Mouse (Mus musculus) mesoderm, embryonic 11.5 days (tissue): ENCODE results near the gene Trabd2b.

Experiments
- DNase-seq: peaks from one replicate; pipeline ENCODE4 v3.0.0-alpha.2; 2012; ENCODE audit warnings: low read depth, low spot score

Trabd2b gene

DNA sequence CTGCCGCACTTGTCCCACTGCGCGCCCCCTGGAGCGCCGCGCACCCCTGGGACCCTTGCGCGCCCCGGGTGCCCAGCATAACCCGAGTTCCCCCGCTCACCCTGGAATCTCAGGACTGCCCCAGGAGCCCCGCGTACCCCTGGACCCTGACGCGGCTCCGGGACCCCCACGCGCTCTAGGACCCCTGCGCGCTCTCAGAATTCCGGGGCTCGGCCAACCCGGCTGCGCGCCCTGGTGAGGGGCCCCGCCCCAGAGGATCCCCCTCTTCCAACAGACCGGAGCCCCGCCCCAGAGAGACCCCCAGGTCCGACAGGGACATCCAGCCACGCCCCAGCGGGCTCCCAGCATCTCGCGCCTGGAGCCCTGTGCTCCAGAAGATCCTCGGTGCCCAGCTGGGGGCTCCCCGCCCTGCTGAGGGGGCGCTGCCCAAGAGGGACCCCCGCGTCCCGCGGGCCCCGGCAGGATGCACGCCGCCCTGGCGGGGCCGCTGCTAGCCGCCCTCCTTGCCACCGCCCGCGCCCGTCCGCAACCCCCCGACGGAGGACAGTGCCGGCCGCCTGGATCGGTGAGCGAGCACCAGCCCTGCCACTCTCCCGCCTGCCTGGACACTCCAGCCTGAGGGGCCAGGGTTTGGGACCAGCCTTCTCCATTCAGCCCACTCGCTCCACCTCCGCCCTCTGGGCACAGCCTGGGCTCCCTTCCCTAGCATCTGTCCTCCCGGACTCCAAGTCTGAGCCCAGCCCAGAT is at the start of gene Trabd2b:
Trabd2b (plus strand) TSS at position 370 of the 747 bp plus-strand sequence.
- DNase-seq: no peak

DNA sequence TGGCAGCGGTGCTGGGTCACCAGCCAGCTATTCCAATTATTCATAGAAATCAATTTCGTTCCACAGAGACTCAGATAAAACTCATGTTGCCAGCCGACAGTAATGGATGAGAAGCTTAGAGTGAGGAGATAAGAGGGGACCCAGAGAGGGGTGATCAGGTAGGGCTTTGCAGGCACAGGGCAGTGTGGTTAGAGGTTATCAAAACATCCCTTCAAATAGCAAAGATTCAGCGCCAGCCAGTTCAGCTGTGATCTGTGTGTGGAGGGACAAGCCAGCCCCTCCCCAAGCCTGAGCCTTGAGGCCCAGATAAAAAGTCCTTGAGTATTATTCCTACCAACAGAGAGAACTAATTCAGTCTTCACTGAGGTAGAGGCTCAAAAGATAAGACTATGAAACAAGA is 49.1 kb upstream of the Trabd2b start:
- no peak for DNase-seq

DNA sequence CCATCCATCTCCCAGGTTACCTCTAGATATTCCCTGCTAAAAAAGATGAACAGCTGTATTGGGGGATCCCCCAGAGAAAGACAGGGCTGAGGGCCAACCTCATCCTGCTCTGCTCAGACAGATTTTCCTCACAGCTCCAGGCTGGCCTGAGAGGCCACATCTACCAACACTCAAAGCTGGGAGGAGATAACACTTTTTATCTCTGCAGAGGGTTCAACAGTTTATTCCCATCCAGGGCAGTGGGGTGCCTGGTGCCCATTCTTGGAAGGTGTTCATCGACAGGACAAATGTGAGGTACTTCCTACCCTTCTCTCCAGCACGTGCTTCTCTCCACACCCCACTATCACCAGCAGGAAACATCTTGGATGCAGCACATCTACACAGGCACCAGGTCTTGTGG is 47.6 kb upstream of the Trabd2b start:
- DNase-seq: no peak

DNA sequence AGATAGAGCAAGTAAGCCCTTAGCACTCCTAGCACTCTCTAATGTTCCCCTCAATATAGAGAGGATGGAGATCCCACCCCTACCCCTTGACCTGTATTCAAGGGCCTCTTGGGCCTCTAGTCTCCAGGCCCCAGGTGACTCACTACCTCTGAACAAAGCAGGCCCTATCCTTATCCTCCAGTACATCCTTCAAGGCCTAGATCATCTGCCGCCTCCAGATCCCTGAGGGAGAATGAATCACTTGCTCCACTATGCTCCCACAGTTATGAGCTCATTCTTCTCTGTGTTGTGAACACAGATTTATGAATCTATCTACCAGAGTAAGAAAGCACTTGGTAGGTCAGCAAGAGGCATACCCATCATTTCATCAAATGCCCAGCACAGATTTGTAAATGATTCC is 46.7 kb upstream of the Trabd2b start:
- no peak for DNase-seq

DNA sequence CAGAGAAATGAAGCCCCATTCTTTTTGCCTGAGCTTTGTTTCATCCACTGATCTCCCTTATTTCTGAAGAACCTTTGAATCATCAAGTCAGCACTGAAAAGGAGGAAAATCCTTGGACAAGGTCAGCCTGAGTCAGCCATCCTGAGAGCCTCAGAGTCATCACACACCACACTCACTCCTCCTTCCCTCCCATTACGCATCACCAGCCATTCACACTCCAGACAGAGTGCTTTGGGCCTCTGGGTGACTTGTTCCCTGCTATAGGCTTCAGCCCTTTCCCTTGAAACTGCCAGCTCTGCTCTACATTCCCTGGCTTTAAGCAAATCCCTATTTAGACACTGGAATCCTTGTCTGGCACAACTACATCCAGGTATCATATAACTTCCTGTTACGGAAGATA is 45.2 kb upstream of the Trabd2b start:
- no peak for DNase-seq

DNA sequence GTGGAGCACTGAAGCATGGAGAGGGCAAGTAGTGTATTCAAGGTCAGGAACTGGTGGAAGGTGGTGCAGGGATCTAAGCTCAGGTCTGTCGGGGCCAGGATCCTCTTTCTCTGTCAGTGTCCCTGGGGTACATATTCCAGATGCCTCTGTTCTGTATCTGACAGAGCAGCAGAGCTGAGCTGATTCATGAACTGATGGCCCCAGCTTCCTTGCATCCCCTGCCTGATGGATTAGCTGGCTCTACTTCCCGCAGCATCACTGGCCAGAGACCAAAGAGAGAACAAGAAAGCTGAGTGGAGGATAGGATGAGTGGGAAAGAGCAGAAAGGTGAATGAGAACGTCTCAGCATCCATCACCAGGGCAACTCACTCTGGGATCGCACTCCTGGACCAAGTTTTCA is 41.5 kb upstream of the Trabd2b start:
- DNase-seq: no peak

DNA sequence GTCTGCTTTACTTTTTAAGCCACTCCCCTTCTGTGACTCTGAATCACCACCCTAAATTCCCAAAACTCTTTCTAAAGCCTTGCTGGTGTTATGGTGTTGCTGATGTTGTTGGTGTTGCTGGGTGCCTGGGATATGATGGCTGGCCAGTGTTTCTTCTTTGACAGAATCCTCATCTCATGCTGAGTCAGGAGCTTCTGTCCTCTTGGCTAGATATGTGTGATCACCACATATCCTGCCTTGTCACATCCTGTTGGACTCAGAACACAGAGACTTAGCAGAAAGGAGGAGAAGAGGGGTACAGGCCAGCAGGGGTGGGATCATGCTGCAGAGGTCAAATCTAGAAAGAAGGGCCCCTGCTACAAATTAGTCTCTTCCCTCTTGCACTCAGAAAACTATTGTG is 40.9 kb upstream of the Trabd2b start:
- DNase-seq: no peak

DNA sequence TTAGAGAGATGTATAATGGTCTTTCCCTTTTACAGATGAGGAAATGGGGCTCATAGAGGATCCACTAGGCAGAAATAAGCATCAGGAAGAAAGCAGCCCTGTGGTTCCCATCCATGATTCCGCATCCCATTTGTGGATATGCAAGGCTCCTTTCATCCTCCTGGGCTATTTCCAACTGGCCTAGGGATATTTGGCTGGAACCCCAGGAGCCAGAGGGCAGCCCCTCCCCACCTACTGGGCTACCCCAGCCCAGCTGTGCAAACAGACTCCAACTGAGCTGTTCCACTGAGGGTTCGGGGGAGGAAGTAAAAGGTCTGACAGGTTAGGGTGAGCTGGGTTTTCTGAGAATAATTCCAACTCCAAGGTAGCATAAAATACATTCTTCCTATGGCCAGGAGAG is 39.5 kb upstream of the Trabd2b start:
- no peak for DNase-seq

DNA sequence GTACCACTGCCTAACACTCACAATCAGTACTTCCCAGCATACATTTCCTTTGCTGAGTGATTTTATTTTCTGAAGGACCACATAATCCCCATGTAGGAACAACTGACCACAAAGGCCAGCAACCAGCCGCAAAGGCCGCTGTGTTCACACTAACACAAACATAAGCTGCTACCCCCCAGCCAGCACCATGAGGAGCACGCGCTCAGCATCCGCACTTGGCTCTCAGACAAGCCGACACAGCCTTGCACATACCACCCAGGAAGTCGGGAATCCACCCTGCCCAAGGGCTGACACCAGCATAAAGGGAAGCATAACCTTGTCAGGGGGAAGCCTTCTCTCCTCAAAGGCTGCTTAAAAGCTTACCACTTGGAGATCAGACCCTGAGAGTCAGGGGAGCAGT is 38.7 kb upstream of the Trabd2b start:
- no peak for DNase-seq

DNA sequence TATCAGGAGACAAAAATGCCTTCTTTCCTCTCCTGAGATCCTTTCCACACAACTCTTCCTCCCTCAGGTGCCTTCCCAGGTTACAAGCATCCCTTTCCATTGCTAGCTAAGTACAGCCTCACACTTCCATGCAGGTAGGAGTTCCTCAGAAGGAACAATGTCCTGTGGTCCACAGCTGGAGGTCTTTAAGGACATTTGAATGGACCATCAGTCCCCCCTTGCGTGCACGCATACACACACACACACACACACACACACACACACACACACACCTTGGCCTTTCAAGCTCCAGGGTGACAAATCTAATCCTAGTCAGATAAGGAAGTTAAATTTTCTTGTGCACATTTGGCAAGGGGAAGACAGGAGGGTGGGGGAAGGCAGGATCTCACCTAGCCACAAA is 36.9 kb upstream of the Trabd2b start:
- DNase-seq: no peak

DNA sequence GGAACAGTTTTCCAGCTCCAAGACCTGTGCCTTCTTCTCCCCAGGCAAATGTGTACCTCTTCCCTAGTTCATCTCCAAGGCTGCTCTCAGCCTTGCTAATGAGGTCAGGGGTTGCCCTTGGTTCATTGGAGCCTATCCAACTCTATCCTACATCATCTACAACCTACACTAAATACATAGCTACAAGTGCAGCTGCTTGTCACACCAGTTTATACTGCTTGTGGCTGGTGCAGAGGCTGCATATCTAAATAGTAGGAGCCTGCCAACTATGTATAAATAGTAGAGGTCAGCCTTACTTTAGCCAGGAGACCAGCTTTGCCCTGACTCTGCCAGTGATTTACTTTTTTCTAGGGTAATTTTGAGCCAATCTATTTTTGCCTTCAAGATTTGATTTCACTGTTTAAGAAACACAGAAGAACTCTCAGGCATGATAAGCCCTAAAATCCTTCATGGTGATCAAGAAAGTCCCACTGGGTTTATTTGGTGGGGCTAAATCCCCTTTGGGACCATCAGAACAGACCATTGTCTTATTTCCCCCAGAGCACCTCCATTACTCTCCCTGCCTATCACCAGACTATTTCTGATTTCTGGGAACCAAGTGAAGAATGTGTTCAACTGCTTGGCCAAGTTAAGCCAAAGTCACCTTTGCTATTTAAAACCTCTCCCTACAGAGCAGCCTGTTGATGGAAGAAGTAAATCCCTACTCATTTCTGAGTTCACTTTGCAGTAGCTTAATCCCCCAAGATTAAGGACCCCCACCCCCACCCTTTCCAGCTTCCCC is 35.4 kb upstream of the Trabd2b start:
- DNase-seq: no peak

DNA sequence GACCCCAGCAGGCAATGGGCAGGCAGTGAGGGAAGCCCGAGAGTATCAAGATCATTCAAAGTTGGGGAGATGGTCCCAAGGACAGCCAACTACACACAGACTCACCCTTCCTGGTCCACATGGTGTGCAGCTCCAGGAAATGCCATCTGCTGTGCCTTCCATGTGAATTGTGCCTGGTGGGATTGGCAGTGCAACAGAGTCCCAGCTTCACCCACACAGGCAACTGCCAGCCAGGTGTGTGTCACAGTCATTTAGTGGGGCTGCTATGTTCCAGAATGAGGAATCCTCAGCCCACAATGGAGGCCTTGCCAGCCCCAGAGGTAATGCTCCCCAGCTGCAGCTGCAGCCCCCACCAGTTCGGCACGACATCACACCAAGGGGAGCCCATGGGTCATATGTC is 33.8 kb upstream of the Trabd2b start:
- no peak for DNase-seq

DNA sequence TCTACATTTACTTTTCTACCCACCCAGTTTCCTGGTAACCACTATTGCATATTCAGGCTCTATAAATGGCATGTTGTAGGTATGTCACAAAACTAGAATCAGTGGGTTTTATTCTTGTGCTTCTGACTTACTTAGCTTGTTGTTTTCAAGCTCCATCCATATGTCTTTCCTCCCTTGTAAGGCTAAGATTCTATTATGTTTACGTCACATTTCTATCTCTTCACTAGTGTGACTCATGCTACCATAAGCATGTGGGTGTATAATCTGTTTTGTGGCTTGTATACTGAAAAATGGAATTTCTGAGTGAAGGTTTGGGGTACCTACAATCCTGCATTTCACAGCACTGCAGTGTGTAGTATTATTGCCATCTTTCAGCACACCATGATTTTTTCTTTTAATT is 32.2 kb upstream of the Trabd2b start:
- DNase-seq: no peak

DNA sequence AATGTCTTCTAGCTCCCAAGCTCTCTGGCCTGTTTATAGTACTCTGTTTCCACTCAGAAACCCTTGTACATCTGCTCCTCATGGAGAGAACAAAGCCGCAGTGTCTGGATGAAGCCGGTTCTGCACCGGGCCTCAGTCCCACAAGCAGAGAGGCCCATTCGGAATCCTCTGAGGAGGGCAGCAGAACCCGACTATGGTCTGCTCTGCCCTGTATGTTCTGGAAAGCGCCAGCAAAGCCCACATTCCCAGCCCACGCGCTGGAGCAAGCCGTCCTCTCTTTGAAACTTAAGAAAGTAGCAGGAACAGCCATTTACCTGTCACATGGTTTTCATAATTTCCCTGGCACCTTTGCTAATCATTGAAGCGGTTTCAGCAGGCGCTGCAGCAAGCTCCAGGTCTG is 29.0 kb upstream of the Trabd2b start:
- DNase-seq: no peak

DNA sequence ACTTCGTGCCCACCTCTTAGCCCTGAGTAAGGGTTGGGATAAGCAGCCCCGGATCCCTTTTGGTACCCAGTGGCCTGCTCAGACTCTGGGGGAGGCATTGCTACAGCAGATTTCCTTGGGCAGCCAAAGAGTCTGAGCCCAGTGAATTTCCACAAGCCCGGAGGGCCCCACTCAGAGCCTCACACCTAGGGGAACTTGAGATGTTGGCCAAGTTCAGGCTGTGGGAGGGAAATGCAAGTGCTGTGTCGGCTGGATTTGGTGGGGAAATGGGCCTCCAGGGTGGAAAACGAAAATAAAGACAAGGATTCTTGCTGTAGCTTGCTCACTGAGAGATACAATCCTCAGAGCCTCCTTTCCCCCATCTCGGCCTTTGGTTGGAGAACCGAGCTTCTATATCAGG is 28.0 kb upstream of the Trabd2b start:
- no peak for DNase-seq

DNA sequence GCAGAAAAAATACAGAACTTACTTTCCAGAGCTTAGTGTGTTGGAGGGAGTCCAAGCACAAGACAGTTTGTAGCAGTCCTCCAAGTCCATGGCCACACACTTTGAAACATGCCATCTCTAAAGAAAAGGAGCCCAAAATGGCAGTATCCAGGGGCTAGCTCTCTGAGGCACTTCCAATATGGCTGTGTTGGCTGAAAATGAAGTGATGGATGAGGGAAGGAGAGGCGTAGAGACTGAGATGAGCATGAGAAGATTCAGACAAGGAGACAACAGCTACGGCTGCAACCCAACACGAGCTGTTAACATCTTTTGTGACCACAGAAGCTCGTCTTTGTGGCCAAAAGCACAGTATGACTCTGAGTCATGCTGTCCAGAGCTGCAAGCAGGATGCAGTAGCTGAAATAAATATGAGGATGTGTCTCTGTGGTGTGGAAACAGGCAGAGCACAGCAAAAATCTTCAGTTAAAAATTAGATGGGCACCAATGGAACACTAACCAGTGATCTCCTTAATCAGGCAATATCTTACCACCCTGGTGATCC is 27.0 kb upstream of the Trabd2b start:
- no peak for DNase-seq

DNA sequence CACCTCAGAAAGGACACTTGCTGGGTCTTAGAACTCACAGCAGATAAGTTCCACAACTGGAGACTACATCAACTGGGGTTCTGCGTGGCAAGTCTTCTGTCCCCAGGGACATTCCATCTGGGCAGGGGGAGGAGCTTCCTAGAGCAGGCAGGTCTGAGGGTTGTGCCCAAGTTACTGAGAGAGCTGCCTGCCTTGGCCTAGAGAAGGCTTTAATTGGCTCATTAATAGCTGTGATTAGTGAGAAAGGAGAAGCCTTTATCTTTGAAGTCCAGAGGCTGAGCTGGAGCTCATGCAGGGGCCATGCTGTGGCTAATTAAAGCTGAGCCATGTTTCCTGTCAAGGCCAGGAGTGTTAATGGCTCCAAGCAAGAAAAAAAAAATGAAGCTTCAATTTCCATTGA is 23.9 kb upstream of the Trabd2b start:
- peak; percentile 12 for DNase-seq

DNA sequence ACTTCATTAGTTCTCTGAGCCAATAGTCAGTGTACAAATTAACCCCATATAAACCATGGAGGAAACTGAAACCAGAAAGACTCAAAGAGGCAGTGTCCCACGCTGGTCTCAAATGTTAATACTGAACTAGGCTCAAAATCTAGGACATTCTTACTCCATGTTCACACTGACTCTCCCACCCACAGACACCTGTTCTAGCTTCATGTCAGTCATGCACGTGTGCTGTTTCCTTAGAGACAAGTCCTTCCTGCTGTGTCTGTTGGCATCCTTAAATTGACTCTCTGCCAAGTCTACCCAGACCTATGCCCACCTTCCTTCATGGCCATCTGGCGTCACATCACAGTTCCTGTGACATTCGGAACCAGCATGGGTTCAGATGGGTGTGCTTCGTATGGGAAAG is 21.3 kb upstream of the Trabd2b start:
- DNase-seq: no peak

DNA sequence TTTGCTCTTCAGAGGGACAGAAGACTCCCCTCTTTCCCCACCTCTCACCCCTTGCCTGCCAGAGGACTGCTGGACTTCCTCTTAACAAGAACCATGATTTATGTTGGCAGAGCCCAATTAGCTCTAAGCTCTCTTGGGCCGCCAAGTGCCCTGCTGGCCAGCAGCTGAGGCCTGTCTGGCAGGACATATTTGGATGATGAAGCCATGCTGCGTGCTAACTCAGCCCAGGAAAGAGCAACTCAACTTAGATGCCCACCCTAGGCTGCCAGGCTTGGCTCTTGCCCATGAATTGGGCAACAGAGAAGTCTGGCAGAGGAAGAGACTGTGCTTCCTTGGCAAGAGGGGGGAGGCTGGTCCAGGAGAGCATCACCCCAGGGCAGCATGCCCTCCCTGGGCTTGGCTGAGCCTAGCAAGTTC is 20.1 kb upstream of the Trabd2b start:
- peak; percentile 41 for DNase-seq

DNA sequence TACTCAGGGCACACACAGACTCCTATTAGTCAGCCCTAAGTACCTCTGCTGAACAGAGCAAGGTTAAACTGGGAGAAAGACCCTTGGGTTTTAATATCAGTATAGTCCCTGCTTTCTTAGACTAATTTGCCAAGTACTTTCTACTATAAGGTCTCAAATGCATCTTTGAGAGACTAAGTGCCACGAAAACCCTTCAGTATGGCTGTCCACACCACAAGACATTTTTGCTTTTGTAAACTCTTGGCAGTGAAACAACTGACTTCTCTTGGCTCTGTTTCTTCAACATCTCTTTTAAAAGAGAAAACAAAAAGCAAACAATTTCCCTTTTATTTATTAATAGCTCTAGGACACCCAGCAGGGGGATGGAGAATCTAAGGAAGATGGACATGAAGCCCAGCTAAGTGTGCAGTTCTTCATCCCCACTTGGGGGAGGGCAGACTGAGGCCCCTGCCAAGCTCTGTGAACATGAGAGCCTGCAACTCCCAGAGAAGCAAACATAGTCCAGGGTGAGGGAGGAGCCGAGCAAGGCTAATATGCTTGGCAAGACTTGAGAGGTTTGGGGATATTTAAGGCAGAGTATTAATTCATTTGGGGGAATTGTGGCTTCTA is 18.9 kb upstream of the Trabd2b start:
- DNase-seq: no peak

DNA sequence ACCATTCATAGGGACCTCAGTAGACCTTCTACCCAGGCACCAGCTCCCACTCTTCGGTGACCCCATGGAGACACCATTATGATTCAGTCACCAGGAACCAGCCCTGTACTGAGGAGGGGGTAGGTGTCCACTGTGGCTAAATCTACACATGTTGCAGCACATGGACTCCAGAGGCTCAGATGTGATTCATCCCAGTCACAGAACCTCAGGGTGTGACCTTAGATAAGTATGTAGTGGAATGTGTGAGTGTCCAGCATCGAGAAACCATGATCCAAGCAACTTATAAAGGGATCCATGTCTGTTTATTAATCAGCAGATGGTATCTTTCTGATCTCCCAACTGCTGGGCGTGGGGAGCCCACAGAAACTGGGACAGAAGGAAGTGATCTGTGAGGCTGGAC is 18.2 kb upstream of the Trabd2b start:
- DNase-seq: no peak

DNA sequence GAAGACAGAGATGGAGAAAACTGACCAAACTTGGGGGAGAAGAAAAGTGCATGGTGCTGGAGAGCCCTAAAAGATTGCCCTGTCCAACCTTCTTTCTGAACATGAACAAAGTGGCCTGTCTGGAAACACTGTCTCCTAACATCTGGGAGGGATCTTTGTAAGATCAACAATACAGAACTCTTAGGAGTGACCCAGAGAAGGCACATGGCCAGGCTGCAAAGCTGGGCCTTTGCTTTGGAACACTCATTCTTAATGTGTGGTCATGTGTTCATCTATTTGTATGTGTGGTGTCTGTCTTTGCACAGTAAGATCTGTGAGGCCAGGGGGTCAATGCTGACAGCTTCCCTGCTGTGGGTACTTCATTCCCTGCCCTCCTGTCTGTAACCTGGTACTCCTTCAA is 16.9 kb upstream of the Trabd2b start:
- no peak for DNase-seq

DNA sequence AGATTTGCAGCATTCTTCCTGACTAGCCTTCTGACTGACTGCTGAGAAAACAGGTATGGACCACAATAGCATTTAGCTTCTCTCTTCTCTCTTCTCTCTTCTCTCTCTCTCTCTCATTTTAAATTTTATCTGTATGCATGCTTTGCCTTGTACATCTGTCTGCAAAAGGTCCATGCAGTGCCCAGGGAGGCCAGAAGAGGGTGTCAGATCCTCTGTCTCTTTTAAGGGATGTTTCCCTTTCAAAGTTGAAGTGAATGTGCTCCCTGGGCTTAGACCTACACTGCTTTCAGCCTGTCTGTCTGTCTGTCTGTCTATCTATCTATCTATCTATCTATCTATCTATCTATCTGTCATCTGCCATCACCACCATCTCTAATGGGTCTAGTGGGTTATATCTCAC is 8.9 kb upstream of the Trabd2b start:
- no peak for DNase-seq
